Mouse (Mus musculus) C2C12 (cell line): ENCODE measurements around the gene Tcte2.
"Not testable (repeated sequence)": the region's sequence is repeated elsewhere in the genome, so short reads cannot be mapped to it uniquely, and the experiment has no call there.

Experiments
- CEBPB ChIP-seq: IDR thresholded peaks from one replicate; pipeline ENCODE4 v1.6.1; 2011; ENCODE audit warnings: low read depth, mild to moderate bottlenecking, control low read depth, moderate library complexity
- CTCF ChIP-seq: IDR thresholded peaks from one replicate; pipeline ENCODE4 v1.5.1; 2011; ENCODE audit not compliant: control insufficient read depth, insufficient read depth, insufficient read length
- FOSL1 ChIP-seq: IDR thresholded peaks from one replicate; pipeline ENCODE4 v1.8.0; 2011; ENCODE audit warnings: mild to moderate bottlenecking, low read length; ENCODE audit not compliant: poor library complexity, insufficient read depth, severe bottlenecking
- MAX ChIP-seq: IDR thresholded peaks from one replicate; pipeline ENCODE4 v1.6.1; 2011; ENCODE audit warnings: mild to moderate bottlenecking, control low read depth
- MYOD1 ChIP-seq: IDR thresholded peaks from one replicate; pipeline ENCODE4 v1.6.1; 2011; ENCODE audit warnings: low read depth; ENCODE audit not compliant: control insufficient read depth, insufficient read length
- MYOG ChIP-seq: IDR thresholded peaks from one replicate; pipeline ENCODE4 v1.6.1; 2011; ENCODE audit not compliant: control insufficient read depth, insufficient read length; ENCODE audit errors: extremely low read depth
- USF1 ChIP-seq: IDR thresholded peaks from one replicate; pipeline ENCODE4 v1.6.1; 2011; ENCODE audit warnings: low read depth, mild to moderate bottlenecking, control low read depth, moderate library complexity

DNA sequence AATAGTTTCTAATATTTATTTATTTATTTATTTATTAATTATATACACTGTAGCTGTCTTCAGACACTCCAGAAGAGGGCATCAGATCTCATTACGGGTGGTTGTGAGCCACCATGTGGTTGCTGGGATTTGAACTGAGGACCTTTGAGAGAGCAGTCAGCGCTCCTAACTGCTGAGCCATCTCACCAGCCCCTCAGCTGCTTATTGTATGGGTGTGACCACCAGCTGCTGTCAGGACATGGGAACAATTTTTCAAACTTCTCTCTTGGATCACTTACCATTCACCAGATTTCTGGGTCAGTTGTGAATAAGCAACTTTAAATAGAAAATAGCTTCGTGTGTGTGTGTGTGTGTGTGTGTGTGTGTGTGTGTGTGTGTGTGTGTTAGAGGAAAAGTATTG is 85.5 kb downstream of the Tcte2 start:
- not testable (repeated sequence) for TF ChIP-seq CTCF, USF1, MYOG, MYOD1, CEBPB, MAX, FOSL1
